Mouse (Mus musculus) spleen, adult 2 months (tissue): ENCODE measurements around the gene Mgat3.

Experiments
- CTCF ChIP-seq: fragments of 200-500 bp; IDR thresholded peaks from 2 replicates; pipeline ENCODE4 v1.5.1; 2011; ENCODE audit warnings: mild to moderate bottlenecking, inconsistent platforms; ENCODE audit not compliant: insufficient read depth, insufficient read length, insufficient replicate concordance; ENCODE audit errors: extremely low read depth
- POLR2A ChIP-seq: fragments of 200-500 bp; IDR thresholded peaks from 2 replicates; pipeline ENCODE4 v1.6.1; 2011; ENCODE audit warnings: low read depth, low read length, inconsistent platforms

DNA sequence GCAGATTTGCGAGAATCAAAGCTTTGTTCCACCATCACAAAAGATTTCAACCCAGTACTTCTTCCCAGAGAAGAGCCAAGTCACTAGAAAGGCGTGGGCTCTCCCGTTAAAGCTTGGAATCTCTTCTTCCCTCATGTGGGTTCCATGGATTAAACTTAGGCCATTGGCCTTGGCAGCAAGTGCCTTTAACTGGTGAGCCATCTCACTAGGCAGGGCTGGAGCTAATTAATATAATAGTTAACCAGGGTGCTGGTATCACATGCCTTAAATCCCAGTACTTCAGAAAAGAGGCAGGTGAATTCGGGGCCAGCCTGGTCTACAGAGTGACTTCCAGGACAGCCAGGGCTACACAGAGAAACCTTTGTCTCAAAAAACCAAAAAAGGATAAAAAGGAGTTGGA lies 48.9 kb upstream of the Mgat3 start:
- TF ChIP-seq POLR2A: no peak
- TF ChIP-seq CTCF: no peak
